Mouse (Mus musculus) heart, postnatal 0 days (tissue): ENCODE measurements around the gene Flt3l. TPM values are rescaled to one million over a fixed set of nuclear protein-coding genes. Genes with fewer than 3 reads are reported as not detected.
A peak's percentile ranks its signal among the peaks of the same experiment; 100 is the strongest.

ENCODE experiments used
- ATAC-seq: fragments of 200-750 bp; cut with Nextera tagmentation; 2 replicates; pipeline ENCODE4 v1.8.0; 2017; ENCODE audit warnings: low read depth, moderate number of reproducible peaks, moderate library complexity; ENCODE audit not compliant: insufficient read depth
- DNase-seq: peaks from one replicate; pipeline ENCODE4 v3.0.0-alpha.2; 2016; ENCODE audit warnings: low spot score
- H3K27ac ChIP-seq: fragments of 300-500 bp; sonication (generic); 2 replicates; pipeline ENCODE4 v1.5.1; 2014; ENCODE audit warnings: low read depth, mild to moderate bottlenecking
- H3K27me3 ChIP-seq: fragments of 300-500 bp; sonication (generic); 2 replicates; pipeline ENCODE4 v1.6.1; 2014; ENCODE audit warnings: low read length, mixed read lengths; ENCODE audit not compliant: control insufficient read depth, insufficient read depth
- H3K36me3 ChIP-seq: fragments of 300-500 bp; sonication (generic); replicated peaks from 2 replicates; pipeline ENCODE4 v1.6.1; 2014; ENCODE audit warnings: low read length, mixed read lengths; ENCODE audit not compliant: control insufficient read depth, insufficient read depth
- H3K4me1 ChIP-seq: fragments of 300-500 bp; sonication (generic); 2 replicates; pipeline ENCODE4 v1.6.1; 2014; ENCODE audit warnings: antibody characterized with exemption; ENCODE audit not compliant: control insufficient read depth, insufficient read depth
- H3K4me2 ChIP-seq: fragments of 300-500 bp; sonication (generic); 2 replicates; pipeline ENCODE4 v1.6.1; 2014; ENCODE audit warnings: low read depth, mild to moderate bottlenecking, low read length, moderate library complexity
- H3K4me3 ChIP-seq: fragments of 300-500 bp; sonication (generic); 2 replicates; pipeline ENCODE4 v1.5.1; 2014; ENCODE audit warnings: low read depth, low read length
- H3K9ac ChIP-seq: fragments of 300-500 bp; sonication (generic); replicated peaks from 2 replicates; pipeline ENCODE4 v1.6.1; 2014; ENCODE audit warnings: low read depth, low read length, mixed read lengths
- H3K9me3 ChIP-seq: fragments of 300-500 bp; sonication (generic); replicated peaks from 2 replicates; pipeline ENCODE4 v1.6.1; 2016; ENCODE audit warnings: low read length; ENCODE audit not compliant: control insufficient read depth
- CTCF ChIP-seq: IDR thresholded peaks from 2 replicates; pipeline ENCODE4 v1.5.1; 2016; ENCODE audit warnings: antibody characterized with exemption, control low read depth, low read depth
- EP300 ChIP-seq: IDR thresholded peaks from 2 replicates; pipeline ENCODE4 v1.6.1; 2016; ENCODE audit warnings: antibody characterized with exemption, low read depth
- WGBS: fragments of 180-500 bp; shearing (Covaris S2); extraction: QIAGEN DNeasy Blood & Tissue Kit; methylation state at CpG from one replicate; pipeline ENCODE4 v1.1.7; 2014; 5-methylcytosine and 5-hydroxymethylcytosine counted together
- polyA plus RNA-seq: library from polyadenylated mRNA; unstranded; fragments of >200 nt; fragmentation: Nextera tagmentation; extraction: Ambion mirVana; gene quantifications from 2 replicates; pipeline ENCODE4 v1.2.1, GENCODE M21; 2015
- total RNA-seq: library from RNA; depleted of rRNA; stranded (reverse); fragments of >200 nt; gene quantifications from 2 replicates; pipeline ENCODE4 v1.2.3, GENCODE M21; 2014; ENCODE audit warnings: low replicate concordance; rRNA removed

Flt3l gene
- total RNA-seq (8.1 and 23.3 TPM in 2 replicates), polyA plus RNA-seq (1.8 and 2.0 TPM in 2 replicates)

GRCm38 (mm10) chr7:45135993-45136567 is at the start of gene Flt3l, which contains the start of gene Gm45713:
Gene Flt3l (minus strand): TSS chr7:45136432.
Gene Gm45713 (minus strand): TSS chr7:45136231.
- peak within 1 kb of the TSS; percentile 32; the same call in 1 of the 2 replicates for H3K27ac ChIP-seq
- no peaks in the 10 kb centered on the region for H3K9me3 ChIP-seq
- no peaks in the 10 kb centered on the region; the same call in 1 of the 2 replicates for H3K4me1 ChIP-seq
- DNase-seq (peak; percentile 88), ATAC-seq (peak; percentile 84)
- 2% methylated on average over 29 of the region's 29 CpGs for WGBS
- peak within 1 kb of the TSS; percentile 61 for H3K4me3 ChIP-seq
- peak within 1 kb of the TSS; percentile 79 for H3K4me2 ChIP-seq
- TF ChIP-seq EP300 (no peak), CTCF (peak; percentile 95)
- H3K9ac ChIP-seq, result peak within 1 kb of the TSS; percentile 59
- H3K27me3 ChIP-seq, result no peaks in the 10 kb centered on the region
- no peaks in the 10 kb centered on the region for H3K36me3 ChIP-seq

- ATAC-seq, result no peak
- Histone ChIP-seq H3K4me3 (no peak overlapping the region), H3K9me3 (no peaks in the 10 kb centered on the region), H3K9ac (no peak overlapping the region), H3K27me3 (peaks cover 82% of the 10 kb centered on the region), H3K27ac (no peak overlapping the region), H3K36me3 (no peaks in the 10 kb centered on the region), H3K4me2 (no peak overlapping the region), H3K4me1 (0 out of 2 replicates have a peak, but pooled peaks cover 7% of the 10 kb centered on the region)
- TF ChIP-seq EP300, result no peak
- WGBS, result 69% methylated on average over 7 of the region's 7 CpGs
- no peak for DNase-seq
Measured at GRCm38 (mm10) chr7:45185921-45186320, 49.7 kb upstream of the Flt3l start.

- no peak for ATAC-seq
- Histone ChIP-seq H3K4me3 (no peak overlapping the region), H3K27ac (no peak overlapping the region), H3K4me2 (no peak overlapping the region), H3K4me1 (0 out of 2 replicates have a peak, but pooled peaks cover 7% of the 10 kb centered on the region), H3K27me3 (peaks cover 92% of the 10 kb centered on the region), H3K9me3 (no peaks in the 10 kb centered on the region), H3K36me3 (no peaks in the 10 kb centered on the region), H3K9ac (no peak overlapping the region)
- WGBS, result 68% methylated on average over 7 of the region's 7 CpGs
- DNase-seq, result no peak
- TF ChIP-seq CTCF, result no peak
- no peak for TF ChIP-seq EP300
Measured at GRCm38 (mm10) chr7:45183672-45184071, 47.4 kb upstream of the Flt3l start.

GRCm38 (mm10) chr7:45182606-45183005 is 46.4 kb upstream of the Flt3l start:
- Histone ChIP-seq H3K9ac (no peak overlapping the region), H3K27ac (no peak overlapping the region), H3K4me1 (0 out of 2 replicates have a peak, but pooled peaks cover 7% of the 10 kb centered on the region), H3K36me3 (no peaks in the 10 kb centered on the region), H3K9me3 (no peaks in the 10 kb centered on the region), H3K4me3 (peak overlapping the region; percentile 31), H3K4me2 (peak overlapping the region; percentile 60), H3K27me3 (peaks cover 98% of the 10 kb centered on the region)
- no peak for TF ChIP-seq EP300
- no peak for TF ChIP-seq CTCF
- DNase-seq, result no peak
- WGBS, result 9% methylated on average over 11 of the region's 11 CpGs
- ATAC-seq, result peak; percentile 18; the same call in 1 of the 2 replicates

GRCm38 (mm10) chr7:45182199-45182601 is 46.0 kb upstream of the Flt3l start:
- no peaks in the 10 kb centered on the region for H3K36me3 ChIP-seq
- no peaks in the 10 kb centered on the region for H3K9me3 ChIP-seq
- under 1% methylated on average over 34 of the region's 34 CpGs for WGBS
- TF ChIP-seq EP300 (no peak), CTCF (no peak)
- H3K4me1 ChIP-seq, result 0 out of 2 replicates have a peak, but pooled peaks cover 7% of the 10 kb centered on the region
- DNase-seq (peak; percentile 88), ATAC-seq (peak; percentile 92)
- peak overlapping the region; percentile 60 for H3K4me2 ChIP-seq
- peak overlapping the region; percentile 31 for H3K4me3 ChIP-seq
- H3K9ac ChIP-seq, result no peak overlapping the region
- H3K27ac ChIP-seq, result no peak overlapping the region
- peaks cover 99% of the 10 kb centered on the region for H3K27me3 ChIP-seq

- H3K4me2 ChIP-seq, result peak overlapping the region; percentile 60
- whole genome bisulfite sequencing, result 5% methylated on average over 35 of the region's 35 CpGs
- peaks cover 99% of the 10 kb centered on the region for H3K27me3 ChIP-seq
- H3K27ac ChIP-seq, result no peak overlapping the region
- H3K4me1 ChIP-seq, result 0 out of 2 replicates have a peak, but pooled peaks cover 7% of the 10 kb centered on the region
- DNase-seq, result no peak
- H3K9ac ChIP-seq, result no peak overlapping the region
- no peak for ATAC-seq
- TF ChIP-seq EP300 (no peak), CTCF (no peak)
- H3K9me3 ChIP-seq, result no peaks in the 10 kb centered on the region
- H3K36me3 ChIP-seq, result no peaks in the 10 kb centered on the region
- H3K4me3 ChIP-seq, result peak overlapping the region; percentile 31
Measured at GRCm38 (mm10) chr7:45181540-45181939, 45.3 kb upstream of the Flt3l start.
